In genomic region chr19:41482909-41483444, GRCm38 (mm10) we compare ENCODE assay signal across 8 mouse cellular contexts. TPM values are rescaled to one million over a fixed set of nuclear protein-coding genes. Genes with fewer than 3 reads are reported as not detected.
DNase-seq lines count a peak whose midpoint lies in the region; ATAC-seq and TF ChIP-seq lines count a peak whose summit lies in the region.

No protein-coding gene starts in this region.

- peak overlapping the region; percentile 85 to 100 for H3K4me3 ChIP-seq in ES-E14 (ENCODE audit: insufficient read depth in 1 of 2, low read depth in 1 of 2, low read length in 2 of 2, poor library complexity in 1 of 2, severe bottlenecking in 1 of 2)
- peak overlapping the region; percentile 95 for H3K4me3 ChIP-seq in forebrain, embryonic 14.5 days (ENCODE audit: low read depth, low read length)
- peak overlapping the region; percentile 85 for H3K4me3 ChIP-seq in layer of hippocampus, adult 2 months
- H3K4me3 ChIP-seq in lung, adult 2 months (replicated peaks; ENCODE audit: extremely low read depth, low read depth, low read length) = peak overlapping the region; percentile 97
- H3K4me3 ChIP-seq in neural tube, embryonic 15.5 days (replicated peaks) = peak overlapping the region; percentile 90

- no peaks in the 10 kb centered on the region for H3K9me3 ChIP-seq in ES-E14 (ENCODE audit: control insufficient read depth, insufficient read depth, low read depth, low read length)
- H3K9me3 ChIP-seq in forebrain, embryonic 14.5 days (replicated peaks; ENCODE audit: control insufficient read depth, low read length) = no peaks in the 10 kb centered on the region
- H3K9me3 ChIP-seq in neural tube, embryonic 15.5 days (replicated peaks) = no peaks in the 10 kb centered on the region

- peak overlapping the region; percentile 79 for H3K4me2 ChIP-seq in forebrain, embryonic 14.5 days (ENCODE audit: low read length)
- peak overlapping the region; percentile 78 for H3K4me2 ChIP-seq in neural tube, embryonic 15.5 days

- no peak for TF ChIP-seq POLR2A in lung, adult 2 months (IDR thresholded peaks at IDR 0.05; ENCODE audit: borderline replicate concordance, extremely low read depth, low read depth, low read length)

- peak; percentile 76 for ATAC-seq in forebrain, embryonic 14.5 days
- peak; percentile 87 for ATAC-seq in neural tube, embryonic 15.5 days (ENCODE audit: low FRiP score)

- under 1% methylated on average over 58 of the region's 91 CpGs for WGBS in forebrain, embryonic 14.5 days
- 3% methylated on average over 72 of the region's 91 CpGs for WGBS in lung, adult 2 months
- WGBS in neural tube, embryonic 15.5 days = under 1% methylated on average over 42 of the region's 91 CpGs

- H3K9ac ChIP-seq in ES-E14 (ENCODE audit: insufficient read depth, low read depth, low read length, poor library complexity, severe bottlenecking) = peak overlapping the region; percentile 99
- peak overlapping the region; percentile 95 for H3K9ac ChIP-seq in forebrain, embryonic 14.5 days (ENCODE audit: low read length)
- H3K9ac ChIP-seq in neural tube, embryonic 15.5 days (replicated peaks) = peak overlapping the region; percentile 89

- intact Hi-C loops in heart, postnatal 36 days (cut with DNase I) = loop anchor here (5.0 kb wide), 2 partner anchors 139 to 166 kb away; no protein-coding TSS in a partner anchor

- in situ Hi-C loops in ES-E14 (cut with MboI; ENCODE audit: low sequenced_read_pairs in 2 of 2, unreplicated experiment in 2 of 2) = no loop called here

- H3K4me1 ChIP-seq in ES-E14 (ENCODE audit: control insufficient read depth in 2 of 2, insufficient read depth in 2 of 2, low read length in 2 of 2, poor library complexity in 1 of 2) = peaks cover 3 to 19% of the 10 kb centered on the region in 2 experiments
- H3K4me1 ChIP-seq in forebrain, embryonic 14.5 days (ENCODE audit: control insufficient read depth, insufficient read depth, low read length) = peaks cover 21% of the 10 kb centered on the region
- peaks cover 12% of the 10 kb centered on the region for H3K4me1 ChIP-seq in lung, adult 2 months (ENCODE audit: control insufficient read depth, insufficient read depth, low read length)
- peaks cover 38% of the 10 kb centered on the region for H3K4me1 ChIP-seq in neural tube, embryonic 15.5 days

- no peaks in the 10 kb centered on the region for H3K27me3 ChIP-seq in forebrain, embryonic 14.5 days (replicated peaks; ENCODE audit: control insufficient read depth, insufficient read depth, low read length)
- no peaks in the 10 kb centered on the region for H3K27me3 ChIP-seq in neural tube, embryonic 15.5 days (replicated peaks)

- peak overlapping the region; percentile 99 for H3K27ac ChIP-seq in ES-E14 (ENCODE audit: insufficient read depth, low read depth, low read length, poor library complexity, severe bottlenecking)
- H3K27ac ChIP-seq in forebrain, embryonic 14.5 days (ENCODE audit: low read depth, low read length) = peak overlapping the region; percentile 99
- H3K27ac ChIP-seq in layer of hippocampus, adult 2 months = peak overlapping the region; percentile 99
- peak overlapping the region; percentile 99 for H3K27ac ChIP-seq in neural tube, embryonic 15.5 days (replicated peaks)

- DNase-seq in ES-E14 (ENCODE audit: low read depth, low spot score) = no peak
- peak; percentile 74 for DNase-seq in cerebellum, adult 11 months
- DNase-seq in forebrain, embryonic 14.5 days (ENCODE audit: low spot score) = peak; percentile 79
- peak; percentile 71 to 77 for DNase-seq in heart, postnatal 36 days
- peak; percentile 55 to 68 for DNase-seq in layer of hippocampus, adult 2 months (ENCODE audit: low spot score in 2 of 2)
- DNase-seq in lung, adult 2 months = no peak
- peak; percentile 89 for DNase-seq in thymus, postnatal 0 days (ENCODE audit: low spot score)

- no peak for TF ChIP-seq CTCF in layer of hippocampus, adult 2 months (conservative IDR thresholded peaks at IDR 0.05)
- no peak for TF ChIP-seq CTCF in lung, adult 2 months (IDR thresholded peaks at IDR 0.05; ENCODE audit: insufficient read depth, low read length)

- no peaks in the 10 kb centered on the region for H3K36me3 ChIP-seq in ES-E14 (ENCODE audit: control insufficient read depth, insufficient read depth, low read length, poor library complexity, severe bottlenecking)
- H3K36me3 ChIP-seq in forebrain, embryonic 14.5 days (ENCODE audit: control insufficient read depth, insufficient read depth, low read length) = no peaks in the 10 kb centered on the region
- no peaks in the 10 kb centered on the region for H3K36me3 ChIP-seq in neural tube, embryonic 15.5 days

TF ChIP-seq in ES-E14, 5 proteins besides CTCF, POLR2A, EP300 and RAD21:
- TF ChIP-seq ZC3H11A (IDR thresholded peaks at IDR 0.05; ENCODE audit: borderline replicate concordance, low read depth, low read length) (no peak), MAFK (IDR thresholded peaks at IDR 0.05; ENCODE audit: insufficient read depth, low read depth, low read length) (no peak), HCFC1 (IDR thresholded peaks at IDR 0.05; ENCODE audit: borderline replicate concordance, insufficient read depth, low read length) (no peak), ZNF384 (IDR thresholded peaks at IDR 0.05; ENCODE audit: low read depth, low read length) (no peak), CHD2 (IDR thresholded peaks at IDR 0.05; ENCODE audit: low read depth, low read length) (no peak)

RNA-seq across cellular contexts. Expression of gene Lcor, which starts 0.5 kb away (rescaled TPM):
- 9.9 and 10.2 TPM in 2 replicates for total RNA-seq in ES-E14 (2012; rRNA removed)
- polyA plus RNA-seq in forebrain, embryonic 14.5 days (2014; fragmentation: Nextera tagmentation; extraction: Ambion mirVana) = 16.8 and 20.1 TPM in 2 replicates
- 10 to 100 TPM; 11.4 to 11.7 TPM for total RNA-seq in heart, postnatal 36 days (2021)
- total RNA-seq in layer of hippocampus, adult 2 months (2021) = 10 to 100 TPM; 17.1 to 20.9 TPM
- 2.5 and 3.3 TPM in 2 replicates for polyA plus RNA-seq in lung, adult 2 months (2012; rRNA removed)
- polyA plus RNA-seq in neural tube, embryonic 15.5 days (2015; fragmentation: Nextera tagmentation; extraction: Ambion mirVana) = 12.4 and 13.8 TPM in 2 replicates
- polyA plus RNA-seq in thymus, postnatal 0 days (2015; fragmentation: Nextera tagmentation; extraction: Ambion mirVana) = 9.9 and 13.0 TPM in 2 replicates

Comparison
In these comparisons a context has a peak if more than half of its experiments do, and no peak if none do; other contexts are left out.
1. DNase-seq: peak in cerebellum, adult 11 months (single experiment), forebrain, embryonic 14.5 days (single experiment), heart, postnatal 36 days (2 of 2), layer of hippocampus, adult 2 months (2 of 2) and thymus, postnatal 0 days (single experiment); none in ES-E14 (single experiment) and lung, adult 2 months (single experiment).
2. Peak in every context shown above with its lines, with median percentiles within 50 percentile points of each other: H3K27ac ChIP-seq, H3K4me3 ChIP-seq and H3K9ac ChIP-seq.